In genomic region chr17:49866653-49867215, GRCm38 (mm10) we compare ENCODE assay signal across 15 mouse cellular contexts.
DNase-seq lines count a peak whose midpoint lies in the region; ATAC-seq and TF ChIP-seq lines count a peak whose summit lies in the region.
"Had no signal": no experiment of that assay in that cellular context is flagged by ENCODE, and none has a peak within 500 bp of the region (broad histone marks: within the 10 kb centered on the region; RNA-seq: fewer than 3 reads in every experiment).

No protein-coding gene starts in this region.

- H3K36me3 ChIP-seq in heart, embryonic 10.5 days: no peaks in the 10 kb centered on the region
- no peaks in the 10 kb centered on the region for H3K36me3 ChIP-seq in lung, embryonic 14.5 days (ENCODE audit: insufficient read depth)
- H3K36me3 ChIP-seq in lung, postnatal 0 days (ENCODE audit: insufficient read depth, low read length): no peaks in the 10 kb centered on the region
- H3K36me3 ChIP-seq in hindbrain, postnatal 0 days (ENCODE audit: insufficient read depth, low read length): no peaks in the 10 kb centered on the region
- no peaks in the 10 kb centered on the region for H3K36me3 ChIP-seq in liver, postnatal 0 days (replicated peaks; ENCODE audit: insufficient read depth, low read length)
- H3K36me3 ChIP-seq: embryonic facial prominence, embryonic 15.5 days had no signal

- H3K9ac ChIP-seq in lung, embryonic 14.5 days: no peak overlapping the region
- H3K9ac ChIP-seq in lung, postnatal 0 days (replicated peaks; ENCODE audit: low read depth): no peak overlapping the region
- no peak overlapping the region for H3K9ac ChIP-seq in hindbrain, postnatal 0 days (replicated peaks; ENCODE audit: low read length)
- no peak overlapping the region for H3K9ac ChIP-seq in liver, postnatal 0 days (replicated peaks)
- H3K9ac ChIP-seq: embryonic facial prominence, embryonic 15.5 days had no signal

- TF ChIP-seq EP300 in lung, postnatal 0 days (IDR thresholded peaks at IDR 0.05): no peak
- no peak for TF ChIP-seq EP300 in liver, postnatal 0 days (IDR thresholded peaks at IDR 0.05; ENCODE audit: low read depth)

- DNase-seq in heart, embryonic 10.5 days (ENCODE audit: low spot score): no peak
- no peak for DNase-seq in heart, postnatal 4 days
- peak; percentile 51 for DNase-seq in lung, embryonic 14.5 days
- DNase-seq in lung, postnatal 0 days (ENCODE audit: low spot score): no peak
- DNase-seq in brain, embryonic 18.5 days (ENCODE audit: low read depth, low spot score): peak; percentile 50
- DNase-seq in hindbrain, postnatal 0 days (ENCODE audit: low spot score): no peak
- no peak for DNase-seq in embryo, embryonic 10.5 days (ENCODE audit: low spot score)
- DNase-seq in liver, postnatal 0 days: no peak
- DNase-seq: adrenal gland, adult 8-10 months; B cell, adult 2 months; heart, postnatal 36 days; kidney, adult 18-20 months; kidney, postnatal 25 days had no signal

- H3K9me3 ChIP-seq in heart, embryonic 10.5 days: no peaks in the 10 kb centered on the region
- no peaks in the 10 kb centered on the region for H3K9me3 ChIP-seq in lung, embryonic 14.5 days (ENCODE audit: low read depth, low read length)
- H3K9me3 ChIP-seq in lung, postnatal 0 days (ENCODE audit: low read length): no peaks in the 10 kb centered on the region
- H3K9me3 ChIP-seq in hindbrain, postnatal 0 days (ENCODE audit: low read length): no peaks in the 10 kb centered on the region
- H3K9me3 ChIP-seq in liver, postnatal 0 days (ENCODE audit: low read length): no peaks in the 10 kb centered on the region
- H3K9me3 ChIP-seq: embryonic facial prominence, embryonic 15.5 days had no signal

- H3K4me1 ChIP-seq in heart, embryonic 10.5 days: peaks cover 33% of the 10 kb centered on the region
- 0 out of 2 replicates have a peak, but pooled peaks cover 9% of the 10 kb centered on the region for H3K4me1 ChIP-seq in lung, embryonic 14.5 days (ENCODE audit: insufficient read depth)
- H3K4me1 ChIP-seq in lung, postnatal 0 days (ENCODE audit: insufficient read depth, low read depth, low read length): no peaks in the 10 kb centered on the region
- peaks cover 16% of the 10 kb centered on the region for H3K4me1 ChIP-seq in hindbrain, postnatal 0 days (ENCODE audit: insufficient read depth, low read length)
- no peaks in the 10 kb centered on the region for H3K4me1 ChIP-seq in liver, postnatal 0 days (ENCODE audit: insufficient read depth)

- ATAC-seq in lung, embryonic 14.5 days (ENCODE audit: insufficient read depth): peak; percentile 22; the same call in 1 of the 2 replicates
- no peak for ATAC-seq in lung, postnatal 0 days
- ATAC-seq in hindbrain, postnatal 0 days: 0 out of 2 replicates have a peak, but pooled peaks have one; percentile 10
- no peak for ATAC-seq in liver, postnatal 0 days

- H3K4me2 ChIP-seq in lung, embryonic 14.5 days: no peak overlapping the region
- no peak overlapping the region for H3K4me2 ChIP-seq in lung, postnatal 0 days (replicated peaks; ENCODE audit: low read depth, low read length)
- H3K4me2 ChIP-seq in hindbrain, postnatal 0 days (ENCODE audit: low read depth, low read length): no peak overlapping the region
- no peak overlapping the region for H3K4me2 ChIP-seq in liver, postnatal 0 days (ENCODE audit: low read depth, low read length)
- H3K4me2 ChIP-seq: embryonic facial prominence, embryonic 15.5 days had no signal

- H3K27me3 ChIP-seq in heart, embryonic 10.5 days (ENCODE audit: insufficient read depth, poor library complexity, severe bottlenecking): peaks cover 22% of the 10 kb centered on the region
- no peaks in the 10 kb centered on the region for H3K27me3 ChIP-seq in lung, embryonic 14.5 days (ENCODE audit: insufficient read depth, low read length)
- no peaks in the 10 kb centered on the region for H3K27me3 ChIP-seq in lung, postnatal 0 days (replicated peaks; ENCODE audit: insufficient read depth, low read length)
- H3K27me3 ChIP-seq in hindbrain, postnatal 0 days (ENCODE audit: insufficient read depth, low read length): no peaks in the 10 kb centered on the region
- 0 out of 2 replicates have a peak, but pooled peaks cover 2% of the 10 kb centered on the region for H3K27me3 ChIP-seq in liver, postnatal 0 days (ENCODE audit: insufficient read depth, low read length)
- H3K27me3 ChIP-seq: embryonic facial prominence, embryonic 15.5 days had no signal

- 26% methylated on average over 8 of the region's 8 CpGs for WGBS in heart, embryonic 10.5 days
- 40% methylated on average over 8 of the region's 8 CpGs for WGBS in lung, embryonic 14.5 days
- WGBS in lung, postnatal 0 days: 55% methylated on average over 8 of the region's 8 CpGs
- WGBS in hindbrain, postnatal 0 days: 49% methylated on average over 8 of the region's 8 CpGs
- WGBS in liver, postnatal 0 days (ENCODE audit: insufficient replicate concordance): 58% methylated on average over 8 of the region's 8 CpGs

- peak overlapping the region; percentile 42; the same call in 1 of the 2 replicates for H3K27ac ChIP-seq in heart, embryonic 10.5 days
- peak overlapping the region; percentile 46; the same call in 1 of the 2 replicates for H3K27ac ChIP-seq in lung, embryonic 14.5 days (ENCODE audit: low read depth)
- H3K27ac ChIP-seq in lung, postnatal 0 days (ENCODE audit: low read length): no peak overlapping the region
- peak overlapping the region; percentile 8; the same call in 1 of the 2 replicates for H3K27ac ChIP-seq in hindbrain, postnatal 0 days
- H3K27ac ChIP-seq in liver, postnatal 0 days (ENCODE audit: low read depth): no peak overlapping the region
- H3K27ac ChIP-seq: embryonic facial prominence, embryonic 15.5 days; stomach, postnatal 0 days had no signal

- TF ChIP-seq CTCF in lung, embryonic 14.5 days (IDR thresholded peaks at IDR 0.05; ENCODE audit: low read depth): no peak
- no peak for TF ChIP-seq CTCF in lung, postnatal 0 days (IDR thresholded peaks at IDR 0.05)
- no peak for TF ChIP-seq CTCF in hindbrain, postnatal 0 days (IDR thresholded peaks at IDR 0.05; ENCODE audit: low read depth)
- TF ChIP-seq CTCF in liver, postnatal 0 days (IDR thresholded peaks at IDR 0.05; ENCODE audit: low read depth): no peak

- no peak overlapping the region for H3K4me3 ChIP-seq in heart, embryonic 10.5 days
- no peak overlapping the region for H3K4me3 ChIP-seq in lung, embryonic 14.5 days (ENCODE audit: low read depth, low read length)
- H3K4me3 ChIP-seq in lung, postnatal 0 days (ENCODE audit: low read depth, low read length): no peak overlapping the region
- H3K4me3 ChIP-seq in hindbrain, postnatal 0 days (ENCODE audit: low read length): no peak overlapping the region
- H3K4me3 ChIP-seq in liver, postnatal 0 days (ENCODE audit: low read depth, low read length): no peak overlapping the region
- H3K4me3 ChIP-seq: embryonic facial prominence, embryonic 15.5 days had no signal

Comparison
In these comparisons a context has a peak if more than half of its experiments do, and no peak if none do; other contexts are left out.
1. DNase-seq: peak in lung, embryonic 14.5 days (single experiment) and brain, embryonic 18.5 days (single experiment); none in heart, embryonic 10.5 days (single experiment), heart, postnatal 4 days (single experiment), lung, postnatal 0 days (single experiment), hindbrain, postnatal 0 days (single experiment), embryo, embryonic 10.5 days (single experiment) and liver, postnatal 0 days (single experiment).
2. H3K27ac ChIP-seq: peak in heart, embryonic 10.5 days (single experiment), lung, embryonic 14.5 days (single experiment) and hindbrain, postnatal 0 days (single experiment); none in lung, postnatal 0 days (single experiment) and liver, postnatal 0 days (single experiment).
3. ATAC-seq: peak in lung, embryonic 14.5 days (single experiment) and hindbrain, postnatal 0 days (single experiment); none in lung, postnatal 0 days (single experiment) and liver, postnatal 0 days (single experiment).